Mouse (Mus musculus) large intestine, adult 2 months (tissue): ENCODE results near the gene Upf3b. TPM values are rescaled to one million over a fixed set of nuclear protein-coding genes. Genes with fewer than 3 reads are reported as not detected.
"Not testable (repeated sequence)": the region's sequence is repeated elsewhere in the genome, so short reads cannot be mapped to it uniquely, and the experiment has no call there.

ENCODE experiments used
- DNase-seq: peaks from one replicate; pipeline ENCODE4 v3.0.0-alpha.2; 2012; ENCODE audit warnings: low read depth, low spot score
- WGBS: fragments of 180-500 bp; shearing (Covaris S2); methylation state at CpG from one replicate; pipeline ENCODE4 v1.1.7; 2018; 5-methylcytosine and 5-hydroxymethylcytosine counted together
- polyA plus RNA-seq: library from polyadenylated mRNA; depleted of rRNA; stranded (reverse); fragments of >200 nt; gene quantifications from 2 replicates; pipeline ENCODE4 v1.2.3, GENCODE M21; 2012; rRNA removed

Gene Upf3b
- polyA plus RNA-seq, 1 experiment: 2.0 TPM

- DNase-seq: no peak
- WGBS: 16% methylated on average over 19 of the region's 19 CpGs
These were observed 25.7 kb downstream of the Upf3b start for GRCm38 (mm10) chrX:37084318-37084926.

GRCm38 (mm10) chrX:37081194-37081593 lies 28.9 kb downstream of the Upf3b start:
- 59% methylated on average over 6 of the region's 6 CpGs for WGBS
- DNase-seq: no peak

- not testable (repeated sequence) for DNase-seq
These were observed 29.8 kb downstream of the Upf3b start for GRCm38 (mm10) chrX:37080345-37080744.

GRCm38 (mm10) chrX:37076651-37077050 lies 33.5 kb downstream of the Upf3b start:
- WGBS: 56% methylated on average over 8 of the region's 8 CpGs

More at GRCm38 (mm10) chrX:37080345-37080744, 29.8 kb downstream of the Upf3b start:
- 62% methylated on average over 4 of the region's 4 CpGs for WGBS

GRCm38 (mm10) chrX:37074262-37074892 lies 35.7 kb downstream of the Upf3b start:
- 35% methylated on average over 9 of the region's 9 CpGs for WGBS
- no peak for DNase-seq

More at GRCm38 (mm10) chrX:37076651-37077050, 33.5 kb downstream of the Upf3b start:
- no peak for DNase-seq

- no peak for DNase-seq
- WGBS: 76% methylated on average over 5 of the region's 5 CpGs
These were observed 41.4 kb downstream of the Upf3b start for GRCm38 (mm10) chrX:37068766-37069165.

GRCm38 (mm10) chrX:37067299-37067698 lies 42.8 kb downstream of the Upf3b start:
- 78% methylated on average over 3 of the region's 3 CpGs for WGBS
- DNase-seq: no peak

- 64% methylated on average over 9 of the region's 9 CpGs for WGBS
- no peak for DNase-seq
These were observed 46.2 kb downstream of the Upf3b start for GRCm38 (mm10) chrX:37063902-37064301.

- WGBS: 15% methylated on average over 70 of the region's 70 CpGs
- no peak for DNase-seq
These were observed 61.0 kb downstream of the Upf3b start for GRCm38 (mm10) chrX:37048890-37049823.

GRCm38 (mm10) chrX:37048066-37048889 lies 61.8 kb downstream of the Upf3b start, which contains the start of gene Sowahd:
Gene Sowahd, plus strand, starts transcription at chrX:37048845.
- 16% methylated on average over 37 of the region's 38 CpGs for WGBS
- no peak for DNase-seq

- DNase-seq: no peak
- 23% methylated on average over 9 of the region's 9 CpGs for WGBS
These were observed 67.4 kb downstream of the Upf3b start for GRCm38 (mm10) chrX:37042726-37043125.

Other genes starting within 250 kb of the Upf3b start
- gene Ube2a, start 236.4 kb downstream of the Upf3b start, polyA plus RNA-seq: 41.4 and 43.5 TPM in 2 replicates
- 5.0 and 11.2 TPM in 2 replicates for gene C330007P06Rik, start 236.2 kb downstream of the Upf3b start, polyA plus RNA-seq
- gene Nkrf, start 207.4 kb downstream of the Upf3b start, polyA plus RNA-seq: 0.84 and 0.95 TPM in 2 replicates
- gene Sept6, start 118.5 kb downstream of the Upf3b start, polyA plus RNA-seq: 4.9 and 12.1 TPM in 2 replicates
- gene Sowahd, start 61.5 kb downstream of the Upf3b start, polyA plus RNA-seq: 0.18 TPM in 1 of 2 replicates, not detected in the other
- gene Rpl39, start 24.9 kb downstream of the Upf3b start, polyA plus RNA-seq: 104 and 119 TPM in 2 replicates
- 1.1 and 1.7 TPM in 2 replicates for gene Nkap, start 16.5 kb upstream of the Upf3b start, polyA plus RNA-seq
- gene Akap14, start 58.5 kb upstream of the Upf3b start, polyA plus RNA-seq: not detected in 2 replicates
- gene Ndufa1, start 80.8 kb upstream of the Upf3b start, polyA plus RNA-seq: 253 and 320 TPM in 2 replicates
- 2.8 and 3.3 TPM in 2 replicates for gene Rnf113a1, start 80.9 kb upstream of the Upf3b start, polyA plus RNA-seq
- not detected in 2 replicates for gene Gm9, start 100.7 kb upstream of the Upf3b start, polyA plus RNA-seq
- gene Rhox1, start 111.9 kb upstream of the Upf3b start, polyA plus RNA-seq: not detected in 2 replicates
- not detected in 2 replicates for gene Rhox2a, start 134.7 kb upstream of the Upf3b start, polyA plus RNA-seq
- gene Rhox3a, start 139.6 kb upstream of the Upf3b start, polyA plus RNA-seq: not detected in 2 replicates
- not detected in 2 replicates for gene Rhox4a, start 155.0 kb upstream of the Upf3b start, polyA plus RNA-seq